Mouse (Mus musculus) heart, embryonic 15.5 days (tissue): ENCODE data around the gene Clasp2. TPM values are rescaled to one million over a fixed set of nuclear protein-coding genes. Genes with fewer than 3 reads are reported as not detected.
"Not testable (repeated sequence)": the region's sequence is repeated elsewhere in the genome, so short reads cannot be mapped to it uniquely, and the experiment has no call there.

Source experiments
- ATAC-seq: fragments of 200-750 bp; cut with Nextera tagmentation; replicated peaks from 2 replicates; pipeline ENCODE4 v1.8.0; 2017; ENCODE audit warnings: low read depth, moderate TSS enrichment; ENCODE audit not compliant: insufficient number of reproducible peaks, insufficient read depth, low FRiP score
- H3K27ac ChIP-seq: fragments of 300-500 bp; sonication (generic); 2 replicates; pipeline ENCODE4 v1.5.1; 2015; ENCODE audit warnings: mild to moderate bottlenecking, inconsistent platforms
- H3K27me3 ChIP-seq: fragments of 300-500 bp; sonication (generic); 2 replicates; pipeline ENCODE4 v1.6.1; 2015; ENCODE audit warnings: inconsistent platforms
- H3K36me3 ChIP-seq: fragments of 300-500 bp; sonication (generic); 2 replicates; pipeline ENCODE4 v1.6.1; 2015; ENCODE audit warnings: mild to moderate bottlenecking, inconsistent platforms
- H3K4me1 ChIP-seq: fragments of 300-500 bp; sonication (generic); replicated peaks from 2 replicates; pipeline ENCODE4 v1.6.1; 2015; ENCODE audit warnings: inconsistent platforms
- H3K4me2 ChIP-seq: fragments of 300-500 bp; sonication (generic); 2 replicates; pipeline ENCODE4 v1.6.1; 2015; ENCODE audit warnings: inconsistent platforms, mild to moderate bottlenecking, moderate library complexity
- H3K4me3 ChIP-seq: fragments of 300-500 bp; sonication (generic); 2 replicates; pipeline ENCODE4 v1.5.1; 2015; ENCODE audit warnings: mild to moderate bottlenecking, inconsistent platforms
- H3K9ac ChIP-seq: fragments of 300-500 bp; sonication (generic); 2 replicates; pipeline ENCODE4 v1.6.1; 2015; ENCODE audit warnings: mild to moderate bottlenecking, inconsistent platforms
- H3K9me3 ChIP-seq: fragments of 300-500 bp; sonication (generic); replicated peaks from 2 replicates; pipeline ENCODE4 v1.6.1; 2016; ENCODE audit warnings: inconsistent platforms
- WGBS: fragments of 180-500 bp; shearing (Covaris S2); methylation state at CpG from one replicate; pipeline ENCODE4 v1.1.7; 2015; ENCODE audit warnings: mixed read lengths; 5-methylcytosine and 5-hydroxymethylcytosine counted together
- polyA plus RNA-seq: library from polyadenylated mRNA; unstranded; fragments of >200 nt; fragmentation: Nextera tagmentation; extraction: Ambion mirVana; gene quantifications from 2 replicates; pipeline ENCODE4 v1.2.1, GENCODE M21; 2015

The Clasp2 gene
- polyA plus RNA-seq, 1 experiment from 2014 or later: 20.8 TPM

GRCm38 (mm10) chr9:113867951-113868350, 126.7 kb downstream of the Clasp2 start:
- ATAC-seq: no peak
- H3K4me1 ChIP-seq: no peaks in the 10 kb centered on the region
- 66% methylated on average over 5 of the region's 5 CpGs for WGBS
- no peak overlapping the region for H3K4me2 ChIP-seq
- H3K9ac ChIP-seq: no peak overlapping the region
- H3K36me3 ChIP-seq: peaks cover 39% of the 10 kb centered on the region
- H3K27ac ChIP-seq: no peak overlapping the region
- H3K9me3 ChIP-seq: no peaks in the 10 kb centered on the region
- no peaks in the 10 kb centered on the region for H3K27me3 ChIP-seq
- no peak overlapping the region for H3K4me3 ChIP-seq

GRCm38 (mm10) chr9:113894903-113895302, 153.6 kb downstream of the Clasp2 start:
- 94% methylated on average over 3 of the region's 3 CpGs for WGBS
- Histone ChIP-seq H3K4me1 (no peaks in the 10 kb centered on the region), H3K9ac (no peak overlapping the region), H3K27ac (no peak overlapping the region), H3K36me3 (peaks cover 27% of the 10 kb centered on the region), H3K4me2 (no peak overlapping the region), H3K4me3 (no peak overlapping the region), H3K9me3 (no peaks in the 10 kb centered on the region), H3K27me3 (no peaks in the 10 kb centered on the region)
- no peak for ATAC-seq

GRCm38 (mm10) chr9:113903136-113903535, 161.9 kb downstream of the Clasp2 start:
- H3K4me3 ChIP-seq: no peak overlapping the region
- 0 out of 2 replicates have a peak overlapping the region, but pooled peaks have one; percentile 14 for H3K27ac ChIP-seq
- 54% methylated on average over 4 of the region's 4 CpGs for WGBS
- no peak for ATAC-seq
- no peaks in the 10 kb centered on the region for H3K4me1 ChIP-seq
- no peaks in the 10 kb centered on the region for H3K9me3 ChIP-seq
- H3K36me3 ChIP-seq: peaks cover 42% of the 10 kb centered on the region
- no peak overlapping the region for H3K9ac ChIP-seq
- no peaks in the 10 kb centered on the region for H3K27me3 ChIP-seq
- H3K4me2 ChIP-seq: no peak overlapping the region

- not testable (repeated sequence) for H3K27ac ChIP-seq, H3K4me3 ChIP-seq, H3K9ac ChIP-seq, H3K9me3 ChIP-seq, H3K27me3 ChIP-seq, ATAC-seq, H3K4me1 ChIP-seq, H3K4me2 ChIP-seq
- 91% methylated on average over 6 of the region's 6 CpGs for WGBS
- H3K36me3 ChIP-seq: peaks cover 49% of the 10 kb centered on the region
Observed at GRCm38 (mm10) chr9:113904315-113904714, 163.0 kb downstream of the Clasp2 start.

GRCm38 (mm10) chr9:113915789-113916188, 174.5 kb downstream of the Clasp2 start:
- peaks cover 42% of the 10 kb centered on the region for H3K36me3 ChIP-seq
- no peak overlapping the region for H3K27ac ChIP-seq
- no peak overlapping the region for H3K4me2 ChIP-seq
- H3K27me3 ChIP-seq: no peaks in the 10 kb centered on the region
- ATAC-seq: no peak
- H3K9me3 ChIP-seq: no peaks in the 10 kb centered on the region
- H3K4me3 ChIP-seq: no peak overlapping the region
- 86% methylated on average over 5 of the region's 5 CpGs for whole genome bisulfite sequencing
- no peaks in the 10 kb centered on the region for H3K4me1 ChIP-seq
- H3K9ac ChIP-seq: no peak overlapping the region

- no peaks in the 10 kb centered on the region for H3K4me1 ChIP-seq
- H3K27me3 ChIP-seq: no peaks in the 10 kb centered on the region
- WGBS: 92% methylated on average over 5 of the region's 5 CpGs
- no peak overlapping the region for H3K4me3 ChIP-seq
- ATAC-seq: no peak
- H3K4me2 ChIP-seq: no peak overlapping the region
- no peak overlapping the region for H3K27ac ChIP-seq
- H3K36me3 ChIP-seq: peaks cover 18% of the 10 kb centered on the region; the same call in 1 of the 2 replicates
- H3K9me3 ChIP-seq: no peaks in the 10 kb centered on the region
- no peak overlapping the region for H3K9ac ChIP-seq
Observed at GRCm38 (mm10) chr9:113922677-113923076, 181.4 kb downstream of the Clasp2 start.

GRCm38 (mm10) chr9:113924883-113925282, 183.6 kb downstream of the Clasp2 start:
- Histone ChIP-seq H3K9me3 (no peaks in the 10 kb centered on the region), H3K36me3 (peaks cover 14% of the 10 kb centered on the region; the same call in 1 of the 2 replicates), H3K27ac (no peak overlapping the region), H3K9ac (no peak overlapping the region), H3K27me3 (no peaks in the 10 kb centered on the region), H3K4me1 (no peaks in the 10 kb centered on the region), H3K4me2 (no peak overlapping the region), H3K4me3 (no peak overlapping the region)
- ATAC-seq: no peak
- 82% methylated on average over 5 of the region's 5 CpGs for WGBS

- no peak for ATAC-seq
- H3K36me3 ChIP-seq: no peaks in the 10 kb centered on the region
- H3K9ac ChIP-seq: no peak overlapping the region
- WGBS: 72% methylated on average over 4 of the region's 4 CpGs
- no peak overlapping the region for H3K4me2 ChIP-seq
- peaks cover 13% of the 10 kb centered on the region for H3K4me1 ChIP-seq
- H3K9me3 ChIP-seq: no peaks in the 10 kb centered on the region
- H3K27ac ChIP-seq: no peak overlapping the region
- H3K4me3 ChIP-seq: no peak overlapping the region
- no peaks in the 10 kb centered on the region for H3K27me3 ChIP-seq
Observed at GRCm38 (mm10) chr9:113928591-113928990, 187.3 kb downstream of the Clasp2 start.

- H3K4me2 ChIP-seq: no peak overlapping the region
- H3K9ac ChIP-seq: no peak overlapping the region
- ATAC-seq: no peak
- H3K36me3 ChIP-seq: no peaks in the 10 kb centered on the region
- WGBS: 72% methylated on average over 1 of the region's 1 CpGs
- no peaks in the 10 kb centered on the region for H3K9me3 ChIP-seq
- H3K27me3 ChIP-seq: no peaks in the 10 kb centered on the region
- peak overlapping the region; percentile 83; the same call in 1 of the 2 replicates for H3K4me3 ChIP-seq
- H3K4me1 ChIP-seq: peaks cover 16% of the 10 kb centered on the region
- H3K27ac ChIP-seq: no peak overlapping the region
Observed at GRCm38 (mm10) chr9:113929676-113930075, 188.4 kb downstream of the Clasp2 start.

GRCm38 (mm10) chr9:113930534-113931374, 189.5 kb downstream of the Clasp2 start, which contains the start of gene Ubp1:
Gene Ubp1 (plus strand): TSS chr9:113930934.
- ATAC-seq: peak; percentile 97
- H3K27me3 ChIP-seq: no peaks in the 10 kb centered on the region
- no peaks in the 10 kb centered on the region for H3K36me3 ChIP-seq
- WGBS: under 1% methylated on average over 44 of the region's 86 CpGs
- H3K4me1 ChIP-seq: peaks cover 21% of the 10 kb centered on the region
- no peaks in the 10 kb centered on the region for H3K9me3 ChIP-seq
- peak within 1 kb of the TSS; percentile 83 for H3K4me3 ChIP-seq
- H3K27ac ChIP-seq: peak within 1 kb of the TSS; percentile 88
- peak within 1 kb of the TSS; percentile 86 for H3K9ac ChIP-seq
- H3K4me2 ChIP-seq: peak within 1 kb of the TSS; percentile 79

GRCm38 (mm10) chr9:113931375-113932099, 190.3 kb downstream of the Clasp2 start:
- H3K36me3 ChIP-seq: no peaks in the 10 kb centered on the region
- WGBS: under 1% methylated on average over 80 of the region's 91 CpGs
- peaks cover 26% of the 10 kb centered on the region for H3K4me1 ChIP-seq
- peak; percentile 41 for ATAC-seq
- H3K27ac ChIP-seq: peak overlapping the region; percentile 88
- H3K4me2 ChIP-seq: peak overlapping the region; percentile 79
- no peaks in the 10 kb centered on the region for H3K9me3 ChIP-seq
- peak overlapping the region; percentile 83 for H3K4me3 ChIP-seq
- H3K27me3 ChIP-seq: no peaks in the 10 kb centered on the region
- peak overlapping the region; percentile 86 for H3K9ac ChIP-seq
